Mouse (Mus musculus): ENCODE data around the gene Iqsec1.

DNA sequence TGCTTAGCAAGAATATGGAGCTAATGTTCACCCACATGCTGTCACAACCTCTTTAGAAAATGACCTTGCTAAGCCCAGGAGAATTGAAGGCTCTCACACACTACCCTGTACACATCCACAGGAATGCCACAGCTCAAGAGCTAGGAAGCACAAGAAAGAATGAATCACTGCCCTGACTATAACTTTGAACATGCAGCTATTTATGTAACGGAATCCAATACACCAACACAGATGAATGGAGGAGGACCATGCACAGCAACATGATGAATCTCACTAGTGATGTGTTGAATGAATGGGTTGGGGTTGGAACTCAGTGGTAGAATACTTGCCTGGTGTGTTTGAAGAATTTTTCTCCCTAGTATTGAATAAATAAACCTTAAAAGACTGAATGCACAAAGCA lies 211.2 kb downstream of the Iqsec1 start:
- no peak for TF ChIP-seq CTCF (IDR thresholded peaks at IDR 0.05; ENCODE audit: low read depth)
- no peak for TF ChIP-seq EP300 (IDR thresholded peaks at IDR 0.05; ENCODE audit: low read depth)

All from heart, postnatal 0 days (tissue).